Mouse (Mus musculus): ENCODE data around the gene Astn1. TPM values are rescaled to one million over a fixed set of nuclear protein-coding genes. Genes with fewer than 3 reads are reported as not detected.

Gene Astn1
- polyA plus RNA-seq, 1 experiment from 2014 or later: 2.6 TPM

DNA sequence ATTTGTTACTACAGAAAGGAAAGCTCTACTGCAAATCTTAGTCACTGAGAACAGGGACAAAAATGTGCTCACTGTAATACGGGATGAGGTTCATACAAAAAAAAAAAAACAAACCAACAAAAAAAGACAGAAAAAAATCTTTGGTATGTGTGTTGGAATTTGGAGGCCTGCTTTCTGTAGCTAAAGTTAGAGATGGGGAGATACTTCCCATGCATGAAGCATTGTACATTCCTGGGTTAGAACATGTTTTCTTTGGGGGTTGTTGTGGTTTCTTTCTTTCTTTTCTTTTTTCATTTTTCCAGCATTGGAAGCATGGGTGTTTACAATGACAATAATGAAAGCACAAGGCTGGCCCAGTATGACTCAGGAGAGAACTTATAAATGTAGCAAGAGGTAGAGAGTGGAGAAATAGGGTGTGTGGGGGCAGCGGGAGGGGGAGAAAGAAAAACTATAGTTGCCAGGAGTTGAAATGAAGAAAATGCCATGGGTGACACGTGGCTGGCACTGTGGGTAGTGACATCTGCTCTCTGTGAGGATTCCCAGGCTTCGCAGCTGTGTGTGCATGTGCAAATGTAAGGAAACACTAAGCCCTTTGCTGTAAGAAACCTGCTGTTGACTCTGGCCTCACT, 370.9 kb downstream of the Astn1 start:
- Histone ChIP-seq H3K9ac (ENCODE audit: low read depth, low read length) (no peak overlapping the region), H3K27me3 (ENCODE audit: control insufficient read depth, insufficient read depth, low read length) (no peaks in the 10 kb centered on the region), H3K27ac (ENCODE audit: low read depth, low read length) (no peak overlapping the region), H3K9me3 (replicated peaks; ENCODE audit: control insufficient read depth, low read length) (no peaks in the 10 kb centered on the region), H3K4me2 (no peak overlapping the region), H3K4me1 (ENCODE audit: control insufficient read depth, insufficient read depth, low read length) (no peaks in the 10 kb centered on the region), H3K4me3 (ENCODE audit: low read depth, low read length) (no peak overlapping the region), H3K36me3 (ENCODE audit: control insufficient read depth, insufficient read depth, low read length) (no peaks in the 10 kb centered on the region)
- WGBS (ENCODE audit: insufficient replicate concordance): 55% methylated on average over 4 of the region's 4 CpGs
- ATAC-seq (replicated peaks; ENCODE audit: insufficient number of reproducible peaks, low FRiP score, low TSS enrichment): no peak

GRCm38 (mm10) chr1:158739132-158739919, 377.3 kb downstream of the Astn1 start:
- Histone ChIP-seq H3K4me1 (ENCODE audit: control insufficient read depth, insufficient read depth, low read length) (no peaks in the 10 kb centered on the region), H3K4me3 (ENCODE audit: low read depth, low read length) (no peak overlapping the region), H3K9me3 (replicated peaks; ENCODE audit: control insufficient read depth, low read length) (no peaks in the 10 kb centered on the region), H3K9ac (ENCODE audit: low read depth, low read length) (no peak overlapping the region), H3K4me2 (no peak overlapping the region), H3K27me3 (ENCODE audit: control insufficient read depth, insufficient read depth, low read length) (no peaks in the 10 kb centered on the region), H3K27ac (ENCODE audit: low read depth, low read length) (no peak overlapping the region), H3K36me3 (ENCODE audit: control insufficient read depth, insufficient read depth, low read length) (no peaks in the 10 kb centered on the region)
- 44% methylated on average over 5 of the region's 5 CpGs for WGBS (ENCODE audit: insufficient replicate concordance)
- ATAC-seq (replicated peaks; ENCODE audit: insufficient number of reproducible peaks, low FRiP score, low TSS enrichment): no peak

DNA sequence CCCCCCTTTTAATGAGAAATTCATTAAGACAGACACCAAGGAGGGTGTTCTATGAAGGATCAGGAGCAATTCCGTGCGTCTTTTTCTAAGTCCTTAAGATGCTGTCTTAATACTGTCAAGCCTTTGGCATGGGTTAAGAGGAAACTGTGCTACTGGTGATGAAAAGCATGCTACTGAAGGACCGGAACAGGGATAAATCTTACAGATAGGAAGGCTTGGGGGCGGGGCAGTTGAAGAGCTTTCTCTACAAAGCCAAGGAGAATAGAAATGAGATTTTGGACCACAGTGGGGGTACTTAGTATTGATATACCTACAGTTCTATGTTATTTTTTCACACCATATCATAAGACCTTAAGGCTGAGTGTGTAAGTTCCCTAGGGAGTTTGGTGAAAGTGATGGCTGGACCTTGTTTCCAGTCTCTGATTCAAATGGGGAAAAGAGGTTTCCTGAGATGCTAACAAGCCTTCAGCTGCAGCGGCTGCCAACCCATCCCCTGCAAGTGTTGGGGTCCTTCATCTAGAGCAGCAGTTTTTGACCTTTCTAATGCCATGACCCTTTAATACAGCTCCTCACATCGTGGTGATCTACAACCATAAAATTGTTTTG, 378.2 kb downstream of the Astn1 start:
- ATAC-seq (replicated peaks; ENCODE audit: insufficient number of reproducible peaks, low FRiP score, low TSS enrichment): no peak
- H3K9me3 ChIP-seq (replicated peaks; ENCODE audit: control insufficient read depth, low read length): no peaks in the 10 kb centered on the region
- no peak overlapping the region for H3K27ac ChIP-seq (ENCODE audit: low read depth, low read length)
- WGBS (ENCODE audit: insufficient replicate concordance): 62% methylated on average over 6 of the region's 6 CpGs
- no peak overlapping the region for H3K4me2 ChIP-seq
- no peak overlapping the region for H3K9ac ChIP-seq (ENCODE audit: low read depth, low read length)
- H3K36me3 ChIP-seq (ENCODE audit: control insufficient read depth, insufficient read depth, low read length): no peaks in the 10 kb centered on the region
- no peak overlapping the region for H3K4me3 ChIP-seq (ENCODE audit: low read depth, low read length)
- H3K4me1 ChIP-seq (ENCODE audit: control insufficient read depth, insufficient read depth, low read length): no peaks in the 10 kb centered on the region
- H3K27me3 ChIP-seq (ENCODE audit: control insufficient read depth, insufficient read depth, low read length): no peaks in the 10 kb centered on the region

DNA sequence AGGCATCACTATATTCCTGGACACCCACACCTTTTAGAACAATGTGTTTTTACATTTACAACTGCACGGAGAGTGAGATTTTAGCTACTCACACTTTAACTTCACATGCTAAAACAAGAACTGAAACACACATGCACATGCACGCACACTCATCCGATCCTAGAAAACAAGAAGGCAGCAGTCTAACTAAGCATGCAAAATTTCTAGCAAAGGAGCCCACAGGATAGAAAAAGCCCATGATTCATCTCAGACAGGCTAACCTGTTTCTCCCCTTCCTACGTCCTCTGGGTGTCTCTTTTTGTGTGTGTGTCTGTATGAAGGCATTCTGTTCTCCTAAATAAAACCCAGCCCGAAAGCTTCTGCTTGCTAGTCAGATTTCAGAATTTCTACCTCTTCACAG, 378.9 kb downstream of the Astn1 start:
- H3K36me3 ChIP-seq (ENCODE audit: control insufficient read depth, insufficient read depth, low read length): no peaks in the 10 kb centered on the region
- no peaks in the 10 kb centered on the region for H3K4me1 ChIP-seq (ENCODE audit: control insufficient read depth, insufficient read depth, low read length)
- no peak overlapping the region for H3K27ac ChIP-seq (ENCODE audit: low read depth, low read length)
- no peaks in the 10 kb centered on the region for H3K9me3 ChIP-seq (replicated peaks; ENCODE audit: control insufficient read depth, low read length)
- H3K27me3 ChIP-seq (ENCODE audit: control insufficient read depth, insufficient read depth, low read length): no peaks in the 10 kb centered on the region
- no peak for ATAC-seq (replicated peaks; ENCODE audit: insufficient number of reproducible peaks, low FRiP score, low TSS enrichment)
- no peak overlapping the region for H3K4me2 ChIP-seq
- WGBS (ENCODE audit: insufficient replicate concordance): 84% methylated on average over 5 of the region's 5 CpGs
- H3K9ac ChIP-seq (ENCODE audit: low read depth, low read length): no peak overlapping the region
- H3K4me3 ChIP-seq (ENCODE audit: low read depth, low read length): no peak overlapping the region

MicroRNAs encoded within 50 kb of the gene (microRNA counts, 519-probe panel; counts per million panel counts)
- microRNA mmu-miR-488: 32.2 counts per million

Small RNAs within 50 kb of the gene (microRNA-seq; reads per million reads assigned to microRNA genes)
- gene Mir488 (ENCODE audit: borderline number of aligned reads): 9.5 reads per million, percentile 44 among the genes with 10 or more reads in this experiment

Other genes starting within 250 kb of the Astn1 start
- gene Brinp2, start 5.9 kb upstream of the Astn1 start, polyA plus RNA-seq (2014; fragmentation: Nextera tagmentation; extraction: Ambion mirVana): 0.33 and 0.39 TPM in 2 replicates